Mouse (Mus musculus) right cerebral cortex, adult 18-20 months (tissue): Measurements from ENCODE around the gene Hoxa3.

Source experiments
- DNase-seq: peaks from one replicate; pipeline ENCODE4 v3.0.0; 2022; ENCODE audit warnings: mixed read lengths

Gene Hoxa3

DNA sequence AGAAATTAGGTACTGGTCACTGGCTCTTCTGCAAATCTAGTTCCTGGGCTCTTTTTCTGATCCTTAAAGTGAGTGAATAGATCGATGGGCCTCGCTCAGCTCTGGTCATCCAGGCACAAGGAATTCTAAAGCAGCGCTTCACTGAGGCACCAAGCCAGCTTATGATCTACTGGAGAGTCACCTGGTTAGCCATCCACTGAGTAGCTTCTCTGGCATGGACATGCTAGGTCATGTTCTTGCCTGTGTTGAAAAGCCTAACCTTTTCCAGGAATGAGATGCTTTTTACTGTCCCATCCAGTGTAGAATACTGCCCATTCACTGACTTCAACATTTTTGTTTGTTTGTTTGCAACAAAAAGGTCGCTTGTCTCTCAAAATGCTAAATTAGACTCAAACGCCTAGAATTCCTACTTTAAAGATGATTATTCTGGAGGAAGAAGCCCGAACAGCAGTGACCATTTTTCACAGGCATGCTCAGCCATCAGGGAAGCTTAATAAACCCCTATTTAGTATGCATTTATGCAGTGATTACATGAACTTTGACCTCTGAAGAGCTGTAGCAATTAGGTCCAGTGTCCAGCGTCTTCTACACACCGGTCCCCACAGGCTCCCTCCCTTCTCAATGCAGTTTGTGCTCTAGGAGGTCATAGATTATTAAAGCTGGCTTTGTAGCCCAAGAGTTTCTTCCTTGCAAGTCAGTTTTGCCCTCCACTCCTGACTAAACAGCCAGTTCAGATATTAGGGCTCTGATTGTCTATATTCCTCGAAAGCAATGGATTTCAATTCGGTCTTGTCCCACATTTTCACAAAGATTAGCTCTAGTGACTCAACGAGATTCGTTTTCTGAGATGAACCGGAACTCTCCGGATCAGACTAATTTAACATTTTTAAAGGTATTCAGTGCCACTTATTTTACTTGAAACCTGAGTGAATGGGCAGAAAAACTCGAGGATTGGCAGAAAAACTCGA is 60.6 kb downstream of the Hoxa3 start:
- DNase-seq: no peak

GRCm38 (mm10) chr6:52151571-52151970 is 61.6 kb downstream of the Hoxa3 start:
- DNase-seq: no peak

GRCm38 (mm10) chr6:52150401-52150966 is 62.7 kb downstream of the Hoxa3 start:
- no peak for DNase-seq

DNA sequence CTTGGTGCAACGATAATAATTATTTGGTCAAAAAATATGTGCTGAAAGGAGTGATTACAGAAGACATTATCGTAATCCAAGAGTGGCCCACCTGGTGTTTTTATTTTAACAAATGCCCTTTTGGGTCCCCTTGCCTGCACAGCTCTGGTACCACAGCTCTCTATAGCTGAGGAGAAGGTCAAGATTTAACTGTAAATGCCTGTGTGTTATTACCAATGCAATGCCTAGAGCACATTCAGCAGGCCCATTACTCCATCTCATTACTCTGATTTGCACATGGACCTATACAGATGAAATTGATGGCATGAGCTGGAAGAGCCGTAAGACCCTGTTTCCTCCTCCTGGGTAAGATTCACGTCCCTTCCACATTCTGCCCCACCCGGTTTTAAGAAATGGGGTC is 74.0 kb downstream of the Hoxa3 start:
- DNase-seq: no peak

GRCm38 (mm10) chr6:52138576-52138975 is 74.6 kb downstream of the Hoxa3 start:
- DNase-seq: no peak

- DNase-seq: no peak
These were observed 75.1 kb downstream of the Hoxa3 start for GRCm38 (mm10) chr6:52137841-52138535.

DNA sequence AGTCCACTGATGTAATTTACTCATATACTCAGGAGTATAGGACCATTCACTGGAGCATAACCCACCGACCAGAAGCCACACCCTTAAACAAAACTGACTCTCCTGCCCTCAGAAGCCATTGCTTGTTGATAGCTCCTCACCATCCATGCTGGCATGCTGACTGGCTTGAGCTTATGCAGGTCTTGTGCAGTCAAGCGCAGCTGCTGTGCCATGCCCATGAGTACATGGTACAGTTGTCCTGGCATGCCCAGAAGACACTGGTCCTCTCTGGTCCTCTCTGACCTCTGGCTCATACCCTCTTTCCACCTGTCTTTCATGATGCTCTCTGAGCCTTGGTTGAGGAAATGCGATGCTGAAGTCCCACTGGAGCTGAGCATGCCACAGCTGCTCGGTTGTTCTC is 89.5 kb downstream of the Hoxa3 start:
- DNase-seq: no peak

DNA sequence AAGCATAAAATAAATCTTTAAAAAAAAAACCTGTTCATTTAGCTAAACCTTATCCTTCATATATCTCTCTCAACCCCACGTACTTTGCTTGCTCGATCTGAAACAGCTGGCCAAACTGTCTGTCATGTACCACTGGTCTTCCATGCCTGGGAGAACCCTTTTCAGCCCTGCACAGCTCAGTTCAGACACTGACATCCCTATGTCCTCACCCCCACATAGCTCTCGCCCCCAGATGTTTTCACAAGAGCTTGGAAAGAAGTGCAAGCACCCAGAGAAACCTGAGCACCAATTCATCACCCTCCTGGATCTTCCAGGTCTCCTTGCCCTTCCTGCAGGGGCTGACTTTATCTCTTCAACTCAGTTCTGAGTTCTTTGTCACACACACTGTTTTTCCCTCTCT is 92.0 kb downstream of the Hoxa3 start:
- no peak for DNase-seq
